ENCODE assay signal across 17 mouse cellular contexts in genomic region chr8:79554311-79554710, GRCm38 (mm10).
"Had no signal": no experiment of that assay in that cellular context is flagged by ENCODE, and none has a peak within 500 bp of the region (broad histone marks: within the 10 kb centered on the region; RNA-seq: fewer than 3 reads in every experiment).

No protein-coding gene starts in this region.

- DNase-seq: gastrocnemius, postnatal 14 days; gastrocnemius, postnatal 36 days; heart, adult 2 months; heart, postnatal 10 days; heart, postnatal 4 days; kidney, adult 18-20 months; kidney, adult 8-10 months; kidney, postnatal 10 days; kidney, postnatal 36 days; layer of hippocampus, adult 9-11 months; layer of hippocampus, postnatal 36 days; left cerebral cortex, postnatal 4 days had no signal

- ATAC-seq: hindbrain, embryonic 16.5 days; inflammation-experienced regulatory T-cells, adult 6 months; intestine, embryonic 15.5 days; intestine, postnatal 0 days; liver, embryonic 12.5 days had no signal
